Mouse (Mus musculus) kidney, embryonic 15.5 days (tissue): ENCODE measurements around the gene Dop1a. TPM values are rescaled to one million over a fixed set of nuclear protein-coding genes. Genes with fewer than 3 reads are reported as not detected.

Experiments used
- ATAC-seq: fragments of 200-750 bp; cut with Nextera tagmentation; replicated peaks from 2 replicates; pipeline ENCODE4 v1.8.0; 2017; ENCODE audit warnings: moderate TSS enrichment; ENCODE audit not compliant: low FRiP score
- H3K27ac ChIP-seq: fragments of 300-500 bp; sonication (generic); 2 replicates; pipeline ENCODE4 v1.5.1; 2015; ENCODE audit warnings: mild to moderate bottlenecking, inconsistent platforms
- H3K27me3 ChIP-seq: fragments of 300-500 bp; sonication (generic); 2 replicates; pipeline ENCODE4 v1.6.1; 2015; ENCODE audit warnings: inconsistent platforms
- H3K36me3 ChIP-seq: fragments of 300-500 bp; sonication (generic); 2 replicates; pipeline ENCODE4 v1.6.1; 2015; ENCODE audit warnings: inconsistent platforms
- H3K4me1 ChIP-seq: fragments of 300-500 bp; sonication (generic); 2 replicates; pipeline ENCODE4 v1.6.1; 2015; ENCODE audit warnings: inconsistent platforms
- H3K4me2 ChIP-seq: fragments of 300-500 bp; sonication (generic); 2 replicates; pipeline ENCODE4 v1.6.1; 2015; ENCODE audit warnings: moderate library complexity, mild to moderate bottlenecking, inconsistent platforms
- H3K4me3 ChIP-seq: fragments of 300-500 bp; sonication (generic); replicated peaks from 2 replicates; pipeline ENCODE4 v1.5.1; 2015; ENCODE audit warnings: mild to moderate bottlenecking, inconsistent platforms
- H3K9ac ChIP-seq: fragments of 300-500 bp; sonication (generic); 2 replicates; pipeline ENCODE4 v1.6.1; 2015; ENCODE audit warnings: mild to moderate bottlenecking, inconsistent platforms
- H3K9me3 ChIP-seq: fragments of 300-500 bp; sonication (generic); replicated peaks from 2 replicates; pipeline ENCODE4 v1.6.1; 2016; ENCODE audit warnings: inconsistent platforms
- WGBS: fragments of 180-500 bp; shearing (Covaris S2); methylation state at CpG from one replicate; pipeline ENCODE4 v1.1.7; 2015; ENCODE audit warnings: mixed read lengths; 5-methylcytosine and 5-hydroxymethylcytosine counted together
- polyA plus RNA-seq: library from polyadenylated mRNA; unstranded; fragments of >200 nt; fragmentation: Nextera tagmentation; extraction: Ambion mirVana; gene quantifications from 2 replicates; pipeline ENCODE4 v1.2.1, GENCODE M21; 2015

Dop1a gene
- 9.9 and 13.0 TPM in 2 replicates for polyA plus RNA-seq

GRCm38 (mm10) chr9:86466990-86467870, at the start of gene Dop1a:
Gene Dop1a (plus strand): TSS chr9:86467154.
- H3K9me3 ChIP-seq, result no peaks in the 10 kb centered on the region
- 0 out of 2 replicates have a peak, but pooled peaks cover 6% of the 10 kb centered on the region for H3K27me3 ChIP-seq
- peak within 1 kb of the TSS; percentile 93 for H3K4me3 ChIP-seq
- peak within 1 kb of the TSS; percentile 86 for H3K9ac ChIP-seq
- H3K4me2 ChIP-seq, result peak within 1 kb of the TSS; percentile 82
- peak within 1 kb of the TSS; percentile 84 for H3K27ac ChIP-seq
- H3K36me3 ChIP-seq, result no peaks in the 10 kb centered on the region
- under 1% methylated on average over 93 of the region's 93 CpGs for WGBS
- peaks cover 12% of the 10 kb centered on the region for H3K4me1 ChIP-seq
- ATAC-seq, result peak; percentile 95

DNA sequence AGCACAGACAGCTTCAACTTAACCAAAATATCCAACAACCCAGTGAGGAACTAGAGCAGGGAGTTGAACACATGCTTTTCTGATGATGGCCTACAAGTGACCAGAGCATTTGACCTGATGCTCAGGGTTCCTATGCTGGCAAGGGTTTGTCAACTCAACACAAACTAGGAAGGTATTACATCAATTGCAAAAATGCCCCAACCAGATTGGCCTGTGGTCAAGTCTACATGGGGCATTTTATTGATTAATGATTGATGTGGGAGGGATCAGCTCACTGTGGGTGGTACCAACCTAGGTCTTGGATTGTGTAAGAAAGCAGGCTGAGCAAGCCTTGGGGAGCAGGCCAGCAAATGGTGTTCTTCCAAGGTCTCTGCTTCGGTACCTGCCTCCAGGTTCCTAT, 49.0 kb upstream of the Dop1a start:
- WGBS, result 90% methylated on average over 1 of the region's 1 CpGs
- H3K36me3 ChIP-seq, result no peaks in the 10 kb centered on the region
- H3K4me1 ChIP-seq, result no peaks in the 10 kb centered on the region
- no peaks in the 10 kb centered on the region for H3K27me3 ChIP-seq
- no peak overlapping the region for H3K9ac ChIP-seq
- H3K4me2 ChIP-seq, result no peak overlapping the region
- no peak overlapping the region for H3K27ac ChIP-seq
- H3K9me3 ChIP-seq, result no peaks in the 10 kb centered on the region
- H3K4me3 ChIP-seq, result no peak overlapping the region
- no peak for ATAC-seq

DNA sequence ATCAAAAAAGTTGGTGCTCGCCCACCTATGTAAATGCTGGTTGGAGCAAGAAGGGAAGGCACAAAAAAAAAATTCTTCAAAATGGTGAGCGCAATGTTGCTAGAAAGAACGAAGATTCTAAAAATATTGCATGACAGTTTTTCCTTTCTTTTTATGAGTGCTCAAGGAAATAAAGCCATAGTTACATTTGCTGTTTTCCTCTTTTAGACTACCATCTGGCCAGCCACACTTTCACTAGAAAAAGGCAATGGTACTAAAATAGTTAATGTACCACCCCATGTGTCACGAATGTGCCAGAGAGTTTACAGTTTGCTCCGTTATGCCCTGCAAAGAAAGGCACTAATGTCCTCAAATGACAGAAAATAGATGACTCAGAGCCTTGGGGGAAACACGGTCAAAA, 47.6 kb upstream of the Dop1a start:
- Histone ChIP-seq H3K36me3 (no peaks in the 10 kb centered on the region), H3K9ac (no peak overlapping the region), H3K4me2 (no peak overlapping the region), H3K4me1 (no peaks in the 10 kb centered on the region), H3K27me3 (no peaks in the 10 kb centered on the region), H3K27ac (no peak overlapping the region), H3K4me3 (no peak overlapping the region), H3K9me3 (no peaks in the 10 kb centered on the region)
- WGBS, result 86% methylated on average over 6 of the region's 6 CpGs
- no peak for ATAC-seq

DNA sequence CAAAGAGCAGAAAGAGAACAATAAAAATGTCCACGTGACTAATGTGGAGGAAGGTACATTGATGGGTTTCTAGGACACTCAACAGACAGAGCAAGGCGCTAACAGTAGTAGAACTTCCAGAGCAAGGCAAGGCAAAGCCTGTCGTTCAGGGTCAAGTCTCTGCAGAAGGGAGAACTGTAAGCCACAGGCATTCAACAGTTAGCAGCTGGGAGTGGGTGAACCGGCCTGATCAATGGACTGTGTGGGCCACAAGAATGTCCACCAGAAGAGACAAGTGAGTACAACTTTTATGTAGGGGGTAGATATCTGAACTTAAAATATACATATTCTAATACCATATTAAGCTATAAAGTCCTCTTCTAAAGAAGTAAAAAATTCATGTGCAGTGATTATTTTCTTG, 43.6 kb upstream of the Dop1a start:
- WGBS, result 67% methylated on average over 4 of the region's 4 CpGs
- no peak overlapping the region for H3K4me3 ChIP-seq
- no peak overlapping the region for H3K4me2 ChIP-seq
- H3K9me3 ChIP-seq, result no peaks in the 10 kb centered on the region
- H3K4me1 ChIP-seq, result no peaks in the 10 kb centered on the region
- no peaks in the 10 kb centered on the region for H3K36me3 ChIP-seq
- no peak for ATAC-seq
- H3K27me3 ChIP-seq, result no peaks in the 10 kb centered on the region
- H3K27ac ChIP-seq, result no peak overlapping the region
- H3K9ac ChIP-seq, result no peak overlapping the region

- ATAC-seq, result no peak
- H3K9ac ChIP-seq, result no peak overlapping the region
- no peaks in the 10 kb centered on the region for H3K36me3 ChIP-seq
- 88% methylated on average over 3 of the region's 3 CpGs for WGBS
- no peaks in the 10 kb centered on the region for H3K4me1 ChIP-seq
- H3K27me3 ChIP-seq, result no peaks in the 10 kb centered on the region
- H3K4me3 ChIP-seq, result no peak overlapping the region
- H3K9me3 ChIP-seq, result no peaks in the 10 kb centered on the region
- no peak overlapping the region for H3K4me2 ChIP-seq
- H3K27ac ChIP-seq, result no peak overlapping the region
Measured at GRCm38 (mm10) chr9:86435510-86435909, 31.4 kb upstream of the Dop1a start.

- Histone ChIP-seq H3K9me3 (no peaks in the 10 kb centered on the region), H3K9ac (no peak overlapping the region), H3K4me1 (no peaks in the 10 kb centered on the region), H3K36me3 (no peaks in the 10 kb centered on the region), H3K4me3 (no peak overlapping the region), H3K27me3 (no peaks in the 10 kb centered on the region), H3K4me2 (no peak overlapping the region), H3K27ac (no peak overlapping the region)
- WGBS, result 96% methylated on average over 8 of the region's 8 CpGs
- no peak for ATAC-seq
Measured at GRCm38 (mm10) chr9:86436608-86437007, 30.3 kb upstream of the Dop1a start.

GRCm38 (mm10) chr9:86438337-86439009, 28.5 kb upstream of the Dop1a start:
- H3K4me1 ChIP-seq, result no peaks in the 10 kb centered on the region
- no peak overlapping the region for H3K4me2 ChIP-seq
- H3K27ac ChIP-seq, result no peak overlapping the region
- H3K9me3 ChIP-seq, result no peaks in the 10 kb centered on the region
- 63% methylated on average over 11 of the region's 11 CpGs for WGBS
- no peak overlapping the region for H3K9ac ChIP-seq
- ATAC-seq, result no peak
- no peaks in the 10 kb centered on the region for H3K36me3 ChIP-seq
- H3K4me3 ChIP-seq, result no peak overlapping the region
- no peaks in the 10 kb centered on the region for H3K27me3 ChIP-seq

- H3K36me3 ChIP-seq, result no peaks in the 10 kb centered on the region
- no peak overlapping the region for H3K27ac ChIP-seq
- 74% methylated on average over 4 of the region's 4 CpGs for WGBS
- H3K4me2 ChIP-seq, result no peak overlapping the region
- no peaks in the 10 kb centered on the region for H3K9me3 ChIP-seq
- no peaks in the 10 kb centered on the region for H3K27me3 ChIP-seq
- no peak overlapping the region for H3K9ac ChIP-seq
- H3K4me1 ChIP-seq, result no peaks in the 10 kb centered on the region
- no peak overlapping the region for H3K4me3 ChIP-seq
- no peak for ATAC-seq
Measured at GRCm38 (mm10) chr9:86442248-86442647, 24.7 kb upstream of the Dop1a start.

DNA sequence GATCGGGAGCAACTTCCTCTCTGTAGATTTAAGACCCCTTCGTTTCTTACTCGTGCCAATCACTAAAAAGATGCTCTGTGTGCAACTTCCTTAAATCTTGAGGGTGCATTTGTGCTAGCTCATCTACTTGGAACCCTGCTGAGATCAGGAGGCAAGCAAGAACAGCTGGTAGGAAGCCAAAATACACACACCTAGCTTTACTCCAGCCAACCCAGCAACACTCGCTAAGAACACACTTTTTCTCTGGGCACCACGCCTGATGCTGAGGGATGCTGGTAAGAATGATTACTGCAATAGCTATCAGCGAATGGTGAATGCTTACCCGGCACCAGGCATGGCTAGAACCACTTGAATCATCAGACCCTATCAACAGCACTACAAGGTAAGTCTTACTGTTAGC, 20.1 kb upstream of the Dop1a start:
- H3K4me2 ChIP-seq, result no peak overlapping the region
- no peak for ATAC-seq
- no peak overlapping the region for H3K27ac ChIP-seq
- no peaks in the 10 kb centered on the region for H3K9me3 ChIP-seq
- 85% methylated on average over 7 of the region's 7 CpGs for WGBS
- no peak overlapping the region for H3K4me3 ChIP-seq
- no peak overlapping the region for H3K9ac ChIP-seq
- H3K36me3 ChIP-seq, result no peaks in the 10 kb centered on the region
- peaks cover 13% of the 10 kb centered on the region for H3K4me1 ChIP-seq
- H3K27me3 ChIP-seq, result no peaks in the 10 kb centered on the region

DNA sequence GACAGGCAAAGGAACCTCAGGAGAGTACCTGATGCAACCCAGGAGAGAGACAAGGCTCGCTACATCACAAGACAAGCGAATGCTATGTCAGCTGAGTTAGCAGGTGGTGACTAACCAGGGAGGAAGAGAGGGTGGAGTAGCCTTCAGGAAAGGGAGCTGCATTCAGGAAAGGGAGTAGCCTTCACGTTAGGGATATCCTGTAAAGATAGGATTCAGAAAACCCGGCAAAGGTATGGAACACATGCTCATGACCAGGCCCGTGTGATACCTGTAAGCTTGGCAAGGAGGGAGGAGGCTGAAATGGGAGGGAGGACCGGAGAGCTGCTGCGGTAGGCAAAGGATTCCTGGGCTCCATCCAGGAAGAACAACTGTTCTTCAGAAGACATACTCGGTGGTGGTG, 19.5 kb upstream of the Dop1a start:
- WGBS, result 81% methylated on average over 8 of the region's 8 CpGs

GRCm38 (mm10) chr9:86449581-86449980, 17.4 kb upstream of the Dop1a start:
- Histone ChIP-seq H3K27me3 (no peaks in the 10 kb centered on the region), H3K36me3 (no peaks in the 10 kb centered on the region), H3K4me3 (no peak overlapping the region), H3K9me3 (no peaks in the 10 kb centered on the region), H3K9ac (no peak overlapping the region), H3K27ac (no peak overlapping the region), H3K4me1 (peaks cover 13% of the 10 kb centered on the region), H3K4me2 (0 out of 2 replicates have a peak overlapping the region, but pooled peaks have one; percentile 27)
- WGBS, result 4% methylated on average over 11 of the region's 11 CpGs
- ATAC-seq, result peak; percentile 73

More for the DNA sequence above, 19.5 kb upstream of the Dop1a start:
- H3K9ac ChIP-seq, result no peak overlapping the region
- H3K27me3 ChIP-seq, result no peaks in the 10 kb centered on the region
- H3K9me3 ChIP-seq, result no peaks in the 10 kb centered on the region
- no peak overlapping the region for H3K4me3 ChIP-seq
- ATAC-seq, result no peak
- peaks cover 13% of the 10 kb centered on the region for H3K4me1 ChIP-seq
- no peak overlapping the region for H3K27ac ChIP-seq
- H3K36me3 ChIP-seq, result no peaks in the 10 kb centered on the region
- no peak overlapping the region for H3K4me2 ChIP-seq

- Histone ChIP-seq H3K36me3 (no peaks in the 10 kb centered on the region), H3K27me3 (no peaks in the 10 kb centered on the region), H3K9ac (no peak overlapping the region), H3K4me3 (no peak overlapping the region), H3K27ac (no peak overlapping the region), H3K9me3 (no peaks in the 10 kb centered on the region), H3K4me1 (peaks cover 13% of the 10 kb centered on the region), H3K4me2 (peak overlapping the region; percentile 53; the same call in 1 of the 2 replicates)
- ATAC-seq, result no peak
- 55% methylated on average over 6 of the region's 6 CpGs for WGBS
Measured at GRCm38 (mm10) chr9:86451094-86451493, 15.9 kb upstream of the Dop1a start.
